Mouse (Mus musculus) MEL (cell line): ENCODE measurements at regions not wholly inside any gene's neighbourhood (a gene's known extent, or its start where the extent isn't known, plus 50 kb on each side); places are given as distances from the start of the nearest gene placed in this dataset.
"Not testable (repeated sequence)": the region's sequence is repeated elsewhere in the genome, so short reads cannot be mapped to it uniquely, and the experiment has no call there.

Experiments
- DNase-seq: peaks from one replicate; pipeline ENCODE4 v3.0.0; 2011; ENCODE audit warnings: low read depth, low spot score
- H3K27ac ChIP-seq: 2 replicates; pipeline ENCODE4 v1.5.1; 2012; ENCODE audit warnings: low read depth, mild to moderate bottlenecking, control low read depth, low read length, moderate library complexity; ENCODE audit not compliant: control insufficient read depth
- H3K27me3 ChIP-seq, 2 experiments: fragments of 150-350 bp in 1 of 2; sonication (generic) in 1 of 2; 2 replicates each; pipeline ENCODE4 v1.6.1; 2012; ENCODE audit warnings: low read length in 2 of 2, mild to moderate bottlenecking in 2 of 2, improper control_type of control experiment in 1 of 2, moderate library complexity in 1 of 2; ENCODE audit not compliant: insufficient read depth in 2 of 2, control insufficient read depth in 1 of 2
- H3K36me3 ChIP-seq, 2 experiments: 2 replicates each; pipeline ENCODE4 v1.6.1; 2012 to 2014; ENCODE audit warnings: low read length in 2 of 2, improper control_type of control experiment in 1 of 2, inconsistent platforms in 1 of 2, mild to moderate bottlenecking in 1 of 2; ENCODE audit not compliant: insufficient read depth in 2 of 2, control insufficient read depth in 1 of 2
- H3K4me1 ChIP-seq, 2 experiments: fragments of 150-350 bp in 1 of 2; sonication (generic) in 1 of 2; 2 replicates each; pipeline ENCODE4 v1.6.1; 2012; ENCODE audit warnings: low read length in 2 of 2, improper control_type of control experiment in 1 of 2, mild to moderate bottlenecking in 1 of 2; ENCODE audit not compliant: insufficient read depth in 2 of 2, control insufficient read depth in 1 of 2
- H3K4me3 ChIP-seq, 2 experiments: fragments of 150-350 bp in 1 of 2; sonication (generic) in 1 of 2; 2 replicates each; pipeline ENCODE4 v1.5.1; 2012; ENCODE audit warnings: low read depth in 2 of 2, low read length in 2 of 2, mild to moderate bottlenecking in 2 of 2, moderate library complexity in 2 of 2, control low read depth in 1 of 2, improper control_type of control experiment in 1 of 2; ENCODE audit not compliant: control insufficient read depth in 1 of 2, insufficient read depth in 1 of 2
- H3K79me2 ChIP-seq: 2 replicates; pipeline ENCODE4 v1.6.1; 2012; ENCODE audit warnings: mild to moderate bottlenecking, low read length, moderate library complexity; ENCODE audit not compliant: control insufficient read depth, poor library complexity, insufficient read depth
- H3K9ac ChIP-seq: 2 replicates; pipeline ENCODE4 v1.6.1; 2012; ENCODE audit warnings: low read depth, mild to moderate bottlenecking, control low read depth, low read length, moderate library complexity; ENCODE audit not compliant: control insufficient read depth, poor library complexity, severe bottlenecking
- H3K9me3 ChIP-seq: fragments of 150-350 bp; sonication (generic); replicated peaks from 2 replicates; pipeline ENCODE4 v1.6.1; 2012; ENCODE audit warnings: mild to moderate bottlenecking, low read length, improper control_type of control experiment, moderate library complexity; ENCODE audit not compliant: insufficient read depth
- CHD1 ChIP-seq: IDR thresholded peaks from 2 replicates; pipeline ENCODE4 v1.6.1; 2012; ENCODE audit warnings: low read depth, mild to moderate bottlenecking, inconsistent platforms, low read length, improper control_type of control experiment
- CTCF ChIP-seq, 3 experiments: IDR thresholded peaks in 2 of 3; conservative IDR thresholded peaks in 1 of 3; 2 replicates each; pipeline ENCODE4 v1.5.1; 2011 to 2012; ENCODE audit warnings: low read length in 3 of 3, low read depth in 2 of 3, mild to moderate bottlenecking in 2 of 3, improper control_type of control experiment in 1 of 3, inconsistent platforms in 1 of 3, mixed read lengths in 1 of 3, moderate library complexity in 1 of 3; ENCODE audit not compliant: control insufficient read depth in 1 of 3, insufficient read depth in 1 of 3, poor library complexity in 1 of 3, severe bottlenecking in 1 of 3
- EP300 ChIP-seq, 2 experiments: IDR thresholded peaks; 2 replicates each; pipeline ENCODE4 v1.6.1; 2011; ENCODE audit warnings: improper control_type of control experiment in 2 of 2, low read length in 2 of 2, low read depth in 1 of 2, mild to moderate bottlenecking in 1 of 2
- GABPA ChIP-seq: IDR thresholded peaks from 2 replicates; pipeline ENCODE4 v1.6.1; 2012; ENCODE audit warnings: low read depth, mild to moderate bottlenecking, inconsistent platforms, low read length, improper control_type of control experiment, moderate library complexity
- MAX ChIP-seq: IDR thresholded peaks from 2 replicates; pipeline ENCODE4 v1.6.1; 2011; ENCODE audit warnings: low read length, improper control_type of control experiment
- MAZ ChIP-seq: IDR thresholded peaks from 2 replicates; pipeline ENCODE4 v1.6.1; 2012; ENCODE audit warnings: low read depth, mild to moderate bottlenecking, inconsistent platforms, low read length, improper control_type of control experiment
- MXI1 ChIP-seq: IDR thresholded peaks from 2 replicates; pipeline ENCODE4 v1.6.1; 2011; ENCODE audit warnings: mild to moderate bottlenecking, low read depth, low read length, improper control_type of control experiment
- MYB ChIP-seq: IDR thresholded peaks from 2 replicates; pipeline ENCODE4 v1.6.1; 2011; ENCODE audit warnings: mild to moderate bottlenecking, low read depth, low read length, improper control_type of control experiment
- MYC ChIP-seq: IDR thresholded peaks from 2 replicates; pipeline ENCODE4 v1.6.1; 2011; ENCODE audit warnings: low read depth, mild to moderate bottlenecking, low read length, improper control_type of control experiment, moderate library complexity
- NELFE ChIP-seq: IDR thresholded peaks from 2 replicates; pipeline ENCODE4 v1.6.1; 2011; ENCODE audit warnings: low read depth, low read length, improper control_type of control experiment
- POLR2AphosphoS5 ChIP-seq: IDR thresholded peaks from 2 replicates; pipeline ENCODE4 v1.6.1; 2012; ENCODE audit warnings: low read depth, borderline replicate concordance, mild to moderate bottlenecking, inconsistent platforms, low read length, moderate library complexity, mixed read lengths
- TBP ChIP-seq: IDR thresholded peaks from 2 replicates; pipeline ENCODE4 v1.8.0; 2011; ENCODE audit warnings: low read depth, low read length, improper control_type of control experiment
- UBTF ChIP-seq: IDR thresholded peaks from 2 replicates; pipeline ENCODE4 v1.6.1; 2012; ENCODE audit warnings: low read depth, mild to moderate bottlenecking, inconsistent platforms, low read length, improper control_type of control experiment, moderate library complexity, borderline replicate concordance; ENCODE audit not compliant: insufficient read depth
- USF2 ChIP-seq, 2 experiments: IDR thresholded peaks; 2 replicates each; pipeline ENCODE4 v1.6.1; 2011 to 2012; ENCODE audit warnings: improper control_type of control experiment in 2 of 2, low read length in 2 of 2, borderline replicate concordance in 1 of 2, inconsistent platforms in 1 of 2, low read depth in 1 of 2, mild to moderate bottlenecking in 1 of 2; ENCODE audit not compliant: insufficient read depth in 1 of 2
- ZC3H11A ChIP-seq: IDR thresholded peaks from 2 replicates; pipeline ENCODE4 v1.6.1; 2012; ENCODE audit warnings: low read depth, mild to moderate bottlenecking, inconsistent platforms, low read length, improper control_type of control experiment

DNA sequence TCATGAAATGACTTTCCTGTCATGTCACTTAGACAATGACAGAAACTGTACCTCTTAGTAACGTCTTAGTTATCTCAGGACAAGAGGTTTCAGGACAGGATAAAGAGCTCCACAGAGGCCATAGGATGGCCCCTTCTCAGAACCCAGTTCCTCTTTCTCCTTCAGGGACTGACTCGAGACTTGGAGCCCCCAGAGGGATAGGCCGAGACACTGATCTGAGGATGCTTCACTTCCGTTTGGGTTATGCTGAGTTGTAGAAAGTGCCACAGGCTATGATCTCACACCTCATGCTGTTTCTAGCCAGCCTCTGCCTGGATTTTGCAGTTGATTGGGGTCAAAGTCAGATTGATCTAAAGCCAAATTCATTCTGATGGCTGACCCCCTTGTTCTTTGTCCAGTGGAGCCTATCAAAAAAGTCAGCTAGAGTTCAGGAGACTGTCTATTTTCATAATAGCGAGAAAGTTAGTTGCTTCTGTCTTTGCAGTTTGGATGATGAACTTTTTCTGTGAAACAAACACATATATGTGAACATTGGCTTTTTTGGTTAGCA is 70.7 kb downstream of the Sult3a2 start:
- H3K9me3 ChIP-seq: no peaks in the 10 kb centered on the region
- no peaks in the 10 kb centered on the region for H3K79me2 ChIP-seq
- no peaks in the 10 kb centered on the region for H3K27me3 ChIP-seq
- H3K27ac ChIP-seq: no peak overlapping the region
- no peaks in the 10 kb centered on the region for H3K4me1 ChIP-seq
- no peak for TF ChIP-seq TBP
- TF ChIP-seq CHD1: no peak
- no peak for TF ChIP-seq ZC3H11A
- TF ChIP-seq MYB: no peak
- TF ChIP-seq MXI1: no peak
- TF ChIP-seq MAZ: no peak
- TF ChIP-seq USF2 (IDR thresholded peaks at IDR 0.05; ENCODE audit: borderline replicate concordance in 1 of 2, insufficient read depth in 1 of 2, low read depth in 1 of 2, low read length in 2 of 2): no peak
- TF ChIP-seq GABPA: no peak
- TF ChIP-seq NELFE: no peak
- no peak for TF ChIP-seq UBTF
- TF ChIP-seq MYC: no peak
- no peak for TF ChIP-seq CTCF (IDR thresholded peaks at IDR 0.05 in 2 of 3, conservative IDR thresholded peaks at IDR 0.05 in 1 of 3; ENCODE audit: control insufficient read depth in 1 of 3, insufficient read depth in 1 of 3, low read depth in 2 of 3, low read length in 3 of 3, poor library complexity in 1 of 3, severe bottlenecking in 1 of 3)
- TF ChIP-seq MAX: no peak
- TF ChIP-seq POLR2AphosphoS5: no peak
- no peak for TF ChIP-seq EP300 (IDR thresholded peaks at IDR 0.05; ENCODE audit: low read depth in 1 of 2, low read length in 2 of 2)
- no peak for DNase-seq
- H3K9ac ChIP-seq: no peak overlapping the region
- no peaks in the 10 kb centered on the region for H3K36me3 ChIP-seq
- no peak overlapping the region for H3K4me3 ChIP-seq

DNA sequence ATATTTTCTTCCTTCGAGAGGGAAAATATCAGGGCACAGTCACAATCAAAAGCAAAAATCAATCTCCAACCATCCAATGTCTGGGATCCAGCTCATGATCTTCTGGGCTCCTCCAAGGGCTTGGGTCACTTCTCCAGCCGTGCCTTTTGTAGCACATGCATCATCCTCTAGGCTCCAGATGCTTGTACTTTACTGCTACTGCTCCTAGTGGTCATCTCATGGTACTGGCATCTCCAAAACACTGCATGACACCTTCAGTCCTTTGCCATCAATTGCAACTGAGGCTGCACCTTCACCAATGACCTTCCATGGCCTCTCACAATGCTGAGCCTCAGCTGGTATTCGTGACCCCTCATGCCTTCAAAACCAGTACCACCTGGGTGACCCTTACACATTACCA is 77.8 kb downstream of the Sult3a2 start:
- H3K27ac ChIP-seq, H3K27me3 ChIP-seq, H3K9me3 ChIP-seq, H3K4me1 ChIP-seq, H3K36me3 ChIP-seq, H3K79me2 ChIP-seq, H3K4me3 ChIP-seq, H3K9ac ChIP-seq, DNase-seq: not testable (repeated sequence)

DNA sequence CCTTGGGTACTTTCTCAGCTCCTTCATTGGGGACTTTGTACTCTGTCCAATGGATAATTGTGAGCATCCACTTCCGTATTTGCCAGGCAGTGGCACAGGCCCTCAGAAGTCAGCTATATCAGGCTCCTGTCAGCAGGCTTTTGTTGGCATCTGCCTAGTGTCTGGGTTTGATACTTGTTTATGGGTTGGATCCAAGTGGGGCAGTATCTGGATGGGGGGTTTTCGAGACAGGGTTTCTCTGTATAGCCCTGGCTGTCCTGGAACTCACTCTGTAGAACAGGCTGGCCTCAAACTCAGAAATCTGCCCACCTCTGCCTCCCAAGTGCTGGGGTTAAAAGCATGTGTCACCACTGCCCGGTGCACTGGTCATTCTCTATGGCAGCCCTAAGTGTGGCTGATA is 79.7 kb upstream of the Clvs2 start:
- not testable (repeated sequence) for H3K79me2 ChIP-seq, H3K4me3 ChIP-seq, DNase-seq, H3K27ac ChIP-seq, H3K36me3 ChIP-seq, H3K9me3 ChIP-seq, H3K4me1 ChIP-seq, H3K27me3 ChIP-seq, H3K9ac ChIP-seq
